Mouse (Mus musculus) fibroblast of lung, adult 2 months (primary cell): ENCODE data around the gene Acat2.
"Not testable (repeated sequence)": the region's sequence is repeated elsewhere in the genome, so short reads cannot be mapped to it uniquely, and the experiment has no call there.

Experiments
- DNase-seq: peaks from one replicate; pipeline ENCODE4 v3.0.0-alpha.2; 2011; ENCODE audit warnings: low read depth

The Acat2 gene

DNA sequence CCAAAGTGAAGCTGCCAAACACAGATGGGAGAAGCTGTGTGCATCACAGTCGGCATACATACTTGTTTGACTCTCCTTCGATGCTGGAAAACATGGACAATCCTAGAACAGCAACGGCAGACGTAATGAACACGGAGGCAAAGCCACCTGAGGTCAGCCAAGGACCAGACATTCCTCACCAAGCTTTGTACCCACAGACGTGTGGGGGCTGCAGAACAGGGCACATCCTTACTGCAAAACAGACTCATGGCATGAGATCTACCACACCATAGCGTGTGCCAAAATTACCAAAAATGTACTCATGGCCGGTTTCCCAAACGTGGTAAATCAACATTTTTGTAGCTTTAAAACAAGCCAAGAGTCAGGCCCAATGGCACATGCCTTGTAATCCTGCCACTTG lies 54.1 kb downstream of the Acat2 start:
- peak; percentile 82 for DNase-seq

DNA sequence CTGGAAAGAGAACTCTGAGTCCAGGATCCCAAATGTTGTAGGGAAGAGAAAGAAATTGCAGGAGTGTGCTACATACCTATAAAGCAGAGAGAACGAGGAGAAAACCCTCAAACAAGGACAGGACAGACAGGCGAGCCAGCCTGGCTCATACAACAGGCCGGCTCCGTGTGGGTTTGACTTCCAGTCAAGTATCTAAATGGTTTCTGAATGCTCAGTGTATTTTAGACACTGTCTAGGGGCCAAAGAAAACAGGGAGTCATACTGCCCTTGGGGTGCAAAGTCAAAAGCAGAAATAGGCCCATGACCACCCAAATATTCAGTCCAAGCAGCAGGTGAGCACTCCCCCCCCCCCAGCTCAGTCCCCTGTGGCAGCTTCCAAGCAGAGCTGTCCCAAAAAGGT lies 54.7 kb downstream of the Acat2 start:
- DNase-seq: peak; percentile 64

DNA sequence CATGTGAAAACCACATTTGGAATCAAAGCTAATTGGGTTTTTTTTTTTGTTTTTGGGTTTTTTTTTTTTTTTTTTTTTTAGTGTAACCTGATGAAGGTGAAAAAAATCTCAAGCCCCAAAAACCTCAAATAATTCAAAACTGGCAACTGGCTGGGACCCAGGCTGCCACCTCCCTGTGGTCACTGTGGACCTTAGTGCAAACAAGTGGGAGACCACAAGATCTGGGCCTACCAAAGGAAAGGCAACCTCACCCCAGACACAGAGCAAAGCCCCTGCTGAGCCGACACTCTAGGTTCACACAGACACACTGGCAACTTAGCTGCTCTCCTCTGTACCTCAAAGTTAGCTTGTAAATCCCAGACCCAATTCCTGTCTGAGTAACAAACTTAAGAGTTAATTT lies 56.2 kb downstream of the Acat2 start:
- DNase-seq: peak; percentile 79

DNA sequence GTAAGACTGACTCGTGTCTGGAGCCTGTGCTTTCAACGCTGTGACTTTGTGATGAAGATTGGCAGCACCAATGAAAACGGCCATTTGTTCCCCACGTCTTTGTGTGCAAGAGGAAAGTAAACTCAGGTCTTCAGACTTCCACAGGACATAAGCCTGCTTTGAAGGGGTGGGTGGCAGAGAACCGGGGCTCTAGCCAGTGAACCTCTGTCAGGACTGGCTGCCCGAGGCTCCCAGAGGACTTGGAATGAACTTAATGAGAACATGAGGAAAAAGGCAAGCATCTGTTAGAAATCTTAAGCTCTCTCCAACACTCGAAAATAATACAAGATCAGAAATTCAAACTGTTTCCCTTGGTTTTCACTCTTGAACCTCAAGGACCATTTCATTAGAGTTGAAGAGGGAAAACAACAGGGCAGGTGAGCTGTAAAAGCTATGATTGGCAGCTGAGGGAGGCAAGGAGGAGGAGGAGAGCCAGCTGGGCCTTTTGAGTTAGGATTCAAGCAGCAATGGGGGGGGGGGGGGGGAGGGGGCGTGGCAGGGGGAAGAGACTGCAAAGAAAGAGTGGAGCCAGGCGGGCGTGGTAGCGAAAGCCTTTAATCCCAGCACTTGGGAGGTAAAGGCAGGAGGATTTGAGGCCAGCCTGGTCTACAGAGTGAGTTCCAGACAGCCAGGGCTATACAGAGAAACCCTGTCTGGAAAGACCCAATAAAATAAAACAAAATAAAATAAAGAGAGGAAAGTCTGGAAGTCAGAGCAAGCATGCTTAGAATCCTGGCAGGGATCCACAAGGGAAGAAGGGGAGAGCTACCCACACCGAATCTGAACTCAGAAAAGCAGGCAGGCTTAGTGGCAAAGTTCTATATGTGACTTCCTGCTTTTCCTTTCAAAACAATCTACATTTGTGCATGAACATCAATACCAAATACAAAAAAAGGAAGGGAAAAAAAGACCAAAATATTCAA lies 56.9 kb downstream of the Acat2 start:
- no peak for DNase-seq

DNA sequence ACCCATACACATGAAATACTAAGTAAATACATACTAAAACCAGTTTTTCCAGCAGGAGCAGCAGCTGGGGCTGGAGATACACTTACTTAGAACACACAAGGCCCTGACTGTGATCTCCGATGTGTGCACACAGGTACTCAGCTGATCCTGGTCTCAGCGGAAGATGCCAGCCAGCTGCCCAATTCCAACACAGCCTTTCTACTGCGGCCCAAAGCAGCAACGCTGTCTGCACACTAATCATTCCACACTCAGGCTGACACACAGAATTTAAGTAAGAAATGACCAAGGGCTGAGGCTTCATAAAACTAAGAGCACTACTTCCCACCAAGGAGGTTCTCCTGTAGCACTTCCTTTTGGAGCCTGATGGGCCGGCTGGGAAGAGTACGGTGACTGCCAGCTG lies 58.3 kb downstream of the Acat2 start:
- DNase-seq: no peak

DNA sequence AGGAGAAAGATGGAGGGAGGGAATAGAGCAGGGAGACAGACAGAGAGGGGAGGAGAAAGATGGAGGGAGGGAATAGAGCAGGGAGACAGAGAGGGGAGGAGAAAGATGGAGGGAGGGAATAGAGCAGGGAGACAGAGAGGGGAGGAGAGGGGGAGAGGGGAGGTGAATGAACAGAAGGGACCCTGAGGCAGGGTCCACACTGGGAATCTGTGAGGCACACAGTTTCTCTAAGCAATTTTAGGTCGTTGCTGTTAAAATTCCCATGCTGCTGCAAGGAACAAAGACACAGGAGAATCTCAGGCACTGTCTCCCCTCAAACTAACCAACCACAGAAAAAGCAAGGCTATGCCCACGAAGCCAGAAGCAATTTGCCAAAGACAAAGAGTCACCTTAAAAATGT lies 61.9 kb downstream of the Acat2 start:
- DNase-seq: not testable (repeated sequence)

DNA sequence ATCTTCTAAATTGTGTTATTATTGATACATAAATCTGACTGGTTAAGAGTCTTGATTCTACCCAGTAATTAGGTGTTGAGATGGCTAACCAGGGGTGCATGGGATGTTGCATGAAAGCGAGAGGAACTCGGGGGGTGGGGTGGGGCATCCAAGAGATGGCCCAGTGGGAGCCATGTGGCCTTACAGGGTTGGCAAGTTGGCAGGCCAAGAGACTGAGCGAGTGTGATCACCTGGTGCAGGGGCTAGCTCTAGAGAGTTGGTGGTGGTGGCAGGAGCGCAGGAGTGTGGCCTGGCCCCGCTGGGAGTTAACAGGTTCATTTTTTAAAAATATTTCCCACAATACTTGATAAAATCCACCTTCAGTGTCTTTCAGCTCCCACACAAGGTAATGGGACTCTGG lies 62.9 kb downstream of the Acat2 start:
- DNase-seq: no peak
